Comparison of ENCODE assay signal across 19 mouse cellular contexts in the genomic region with DNA sequence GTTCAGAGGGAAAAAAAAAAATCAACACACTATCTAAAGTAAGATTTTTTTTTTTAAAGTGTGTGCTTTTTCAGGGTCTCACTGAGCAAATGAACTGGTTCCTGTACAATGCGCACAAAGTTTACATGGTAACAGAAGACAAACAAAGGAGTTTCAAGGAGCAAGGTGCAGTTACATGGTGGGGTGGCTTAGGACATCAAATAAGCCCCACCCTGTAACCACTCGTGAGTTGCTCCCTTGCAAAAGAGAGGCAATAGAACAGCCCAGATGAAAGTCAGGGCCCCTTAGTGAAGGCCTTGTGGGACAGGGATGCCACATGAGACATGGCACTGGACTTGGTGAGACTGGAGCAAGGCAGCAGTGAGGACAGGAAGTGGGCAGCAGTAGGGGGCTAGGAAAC.
A peak's percentile ranks its signal among the peaks of the same experiment; 100 is the strongest.
DNase-seq lines count a peak whose midpoint lies in the region; ATAC-seq lines count a peak whose summit lies in the region.
"Had no signal": no experiment of that assay in that cellular context is flagged by ENCODE, and none has a peak within 500 bp of the region (broad histone marks: within the 10 kb centered on the region; RNA-seq: fewer than 3 reads in every experiment).

No protein-coding gene starts in this region.

- H3K36me3 ChIP-seq in heart, embryonic 10.5 days: no peaks in the 10 kb centered on the region
- no peaks in the 10 kb centered on the region for H3K36me3 ChIP-seq in intestine, embryonic 15.5 days
- H3K36me3 ChIP-seq in lung, embryonic 16.5 days (ENCODE audit: control insufficient read depth, insufficient read depth, low read length): no peaks in the 10 kb centered on the region
- no peaks in the 10 kb centered on the region for H3K36me3 ChIP-seq in stomach, embryonic 14.5 days (ENCODE audit: control insufficient read depth, insufficient read depth, low read length)
- H3K36me3 ChIP-seq in hindbrain, embryonic 13.5 days: no peaks in the 10 kb centered on the region
- H3K36me3 ChIP-seq: embryonic facial prominence, embryonic 13.5 days; G1E; hindbrain, embryonic 12.5 days; limb, embryonic 12.5 days; midbrain, embryonic 12.5 days had no signal

- no peak for DNase-seq in heart, embryonic 10.5 days (ENCODE audit: low spot score)
- no peak for DNase-seq in heart, postnatal 25 days (ENCODE audit: low spot score)
- DNase-seq in urinary bladder, adult 18-20 months (ENCODE audit: low spot score in 2 of 2): no peak
- no peak for DNase-seq in cerebellum, postnatal 10 days
- DNase-seq: adrenal gland, postnatal 14 days; cerebellum, postnatal 14 days; heart, adult 18-20 months; kidney, adult 11 months; right cerebral cortex, postnatal 4 days had no signal

- no peak overlapping the region for H3K9ac ChIP-seq in intestine, embryonic 15.5 days
- no peak overlapping the region for H3K9ac ChIP-seq in lung, embryonic 16.5 days (ENCODE audit: low read length)
- H3K9ac ChIP-seq in stomach, embryonic 14.5 days (replicated peaks; ENCODE audit: low read depth, low read length): no peak overlapping the region
- no peak overlapping the region for H3K9ac ChIP-seq in hindbrain, embryonic 13.5 days
- H3K9ac ChIP-seq: embryonic facial prominence, embryonic 13.5 days; hindbrain, embryonic 12.5 days; limb, embryonic 12.5 days; midbrain, embryonic 12.5 days had no signal

- WGBS in heart, embryonic 10.5 days: 81% methylated on average over 2 of the region's 2 CpGs
- WGBS in intestine, embryonic 15.5 days: 67% methylated on average over 2 of the region's 2 CpGs
- WGBS in lung, embryonic 16.5 days: 55% methylated on average over 2 of the region's 2 CpGs
- 68% methylated on average over 2 of the region's 2 CpGs for WGBS in stomach, embryonic 14.5 days
- 81% methylated on average over 2 of the region's 2 CpGs for WGBS in hindbrain, embryonic 13.5 days

- H3K4me3 ChIP-seq in heart, embryonic 10.5 days: no peak overlapping the region
- no peak overlapping the region for H3K4me3 ChIP-seq in intestine, embryonic 15.5 days (replicated peaks)
- no peak overlapping the region for H3K4me3 ChIP-seq in lung, embryonic 16.5 days (ENCODE audit: low read length)
- no peak overlapping the region for H3K4me3 ChIP-seq in stomach, embryonic 14.5 days (ENCODE audit: low read depth, low read length)
- H3K4me3 ChIP-seq in hindbrain, embryonic 13.5 days: no peak overlapping the region
- H3K4me3 ChIP-seq: embryonic facial prominence, embryonic 13.5 days; hindbrain, embryonic 12.5 days; limb, embryonic 12.5 days; midbrain, embryonic 12.5 days had no signal

- peak overlapping the region; percentile 29; the same call in 1 of the 2 replicates for H3K27ac ChIP-seq in heart, embryonic 10.5 days
- H3K27ac ChIP-seq in intestine, embryonic 15.5 days: peak overlapping the region; percentile 62
- H3K27ac ChIP-seq in lung, embryonic 16.5 days (ENCODE audit: low read length): peak overlapping the region; percentile 71
- H3K27ac ChIP-seq in stomach, embryonic 14.5 days (ENCODE audit: low read length): peak overlapping the region; percentile 74; the same call in 1 of the 2 replicates
- H3K27ac ChIP-seq in hindbrain, embryonic 13.5 days: no peak overlapping the region; the same call in 1 of the 2 replicates
- H3K27ac ChIP-seq: embryonic facial prominence, embryonic 13.5 days; hindbrain, embryonic 12.5 days; kidney, postnatal 0 days; limb, embryonic 12.5 days; midbrain, embryonic 12.5 days had no signal

- no peaks in the 10 kb centered on the region for H3K27me3 ChIP-seq in heart, embryonic 10.5 days (ENCODE audit: insufficient read depth, poor library complexity, severe bottlenecking)
- H3K27me3 ChIP-seq in intestine, embryonic 15.5 days (replicated peaks): no peaks in the 10 kb centered on the region
- no peaks in the 10 kb centered on the region for H3K27me3 ChIP-seq in lung, embryonic 16.5 days (ENCODE audit: control insufficient read depth, insufficient read depth, low read depth, low read length)
- no peaks in the 10 kb centered on the region for H3K27me3 ChIP-seq in stomach, embryonic 14.5 days (ENCODE audit: control insufficient read depth, insufficient read depth, low read length)
- no peaks in the 10 kb centered on the region for H3K27me3 ChIP-seq in hindbrain, embryonic 13.5 days
- H3K27me3 ChIP-seq: hindbrain, embryonic 12.5 days; limb, embryonic 12.5 days; midbrain, embryonic 12.5 days had no signal

- ATAC-seq in intestine, embryonic 15.5 days: peak; percentile 79
- ATAC-seq in lung, embryonic 16.5 days (ENCODE audit: low read depth): peak; percentile 55
- 0 out of 2 replicates have a peak, but pooled peaks have one; percentile 53 for ATAC-seq in stomach, embryonic 14.5 days (ENCODE audit: insufficient number of reproducible peaks, insufficient read depth, low FRiP score, low read depth)
- no peak for ATAC-seq in hindbrain, embryonic 13.5 days (ENCODE audit: low FRiP score)

- H3K4me2 ChIP-seq in intestine, embryonic 15.5 days (replicated peaks): no peak overlapping the region
- H3K4me2 ChIP-seq in lung, embryonic 16.5 days (ENCODE audit: low read depth, low read length): no peak overlapping the region
- no peak overlapping the region for H3K4me2 ChIP-seq in stomach, embryonic 14.5 days (replicated peaks; ENCODE audit: low read depth, low read length)
- H3K4me2 ChIP-seq in hindbrain, embryonic 13.5 days: no peak overlapping the region
- H3K4me2 ChIP-seq: embryonic facial prominence, embryonic 13.5 days; hindbrain, embryonic 12.5 days; limb, embryonic 12.5 days; midbrain, embryonic 12.5 days had no signal

- intact Hi-C loops in heart, postnatal 25 days (cut with DNase I): no loop called here

- H3K9me3 ChIP-seq in heart, embryonic 10.5 days: no peaks in the 10 kb centered on the region
- H3K9me3 ChIP-seq in intestine, embryonic 15.5 days: no peaks in the 10 kb centered on the region
- H3K9me3 ChIP-seq in lung, embryonic 16.5 days (ENCODE audit: control insufficient read depth, low read length): no peaks in the 10 kb centered on the region
- H3K9me3 ChIP-seq in stomach, embryonic 14.5 days (ENCODE audit: control insufficient read depth, low read depth, low read length): no peaks in the 10 kb centered on the region
- H3K9me3 ChIP-seq in hindbrain, embryonic 13.5 days: no peaks in the 10 kb centered on the region
- H3K9me3 ChIP-seq: embryonic facial prominence, embryonic 13.5 days; G1E; hindbrain, embryonic 12.5 days; limb, embryonic 12.5 days; midbrain, embryonic 12.5 days had no signal

- H3K4me1 ChIP-seq in heart, embryonic 10.5 days: peaks cover 43% of the 10 kb centered on the region
- peaks cover 14% of the 10 kb centered on the region for H3K4me1 ChIP-seq in intestine, embryonic 15.5 days (replicated peaks)
- peaks cover 38% of the 10 kb centered on the region for H3K4me1 ChIP-seq in lung, embryonic 16.5 days (replicated peaks; ENCODE audit: control insufficient read depth, insufficient read depth, low read length)
- H3K4me1 ChIP-seq in stomach, embryonic 14.5 days (ENCODE audit: control insufficient read depth, insufficient read depth, low read length): peaks cover 27% of the 10 kb centered on the region
- H3K4me1 ChIP-seq in hindbrain, embryonic 13.5 days (replicated peaks): no peaks in the 10 kb centered on the region
